8 mouse cellular contexts compared by ENCODE assay signal in the genomic region with DNA sequence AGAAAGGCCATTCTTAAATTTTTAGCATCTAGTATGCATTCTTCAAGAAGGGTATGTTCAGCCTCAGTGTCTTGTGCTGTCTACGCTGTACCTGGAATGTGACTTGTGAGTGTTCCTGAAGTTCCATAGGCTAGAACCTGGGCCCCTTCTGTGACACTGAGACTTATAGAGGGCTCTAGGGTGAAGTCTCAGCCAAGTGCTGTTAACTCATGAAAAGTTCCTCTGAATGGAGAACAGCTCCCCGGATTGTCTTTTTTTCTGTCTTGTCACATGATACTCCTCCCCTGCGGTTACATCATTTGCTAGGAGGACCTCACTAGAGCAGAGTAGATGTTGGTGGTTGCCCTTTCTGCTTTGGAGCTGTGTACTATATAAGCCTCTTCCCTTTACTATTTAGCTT. TPM values are rescaled to one million over a fixed set of nuclear protein-coding genes. Genes with fewer than 3 reads are reported as not detected.
DNase-seq lines count a peak whose midpoint lies in the region; ATAC-seq and TF ChIP-seq lines count a peak whose summit lies in the region.

No protein-coding gene starts in this region.

- no peak overlapping the region for H3K27ac ChIP-seq in midbrain, embryonic 13.5 days
- H3K27ac ChIP-seq in midbrain, postnatal 0 days (ENCODE audit: low read depth, low read length), result no peak overlapping the region
- peak overlapping the region in 1 of 2 experiments; percentile 64; a peak in 2 of 4 replicates for H3K27ac ChIP-seq in heart, embryonic 14.5 days (replicated peaks in 1 of 2; ENCODE audit: control insufficient read depth in 1 of 2, insufficient read depth in 1 of 2, low read depth in 2 of 2, low read length in 2 of 2)

- no peaks in the 10 kb centered on the region for H3K9me3 ChIP-seq in midbrain, embryonic 13.5 days
- H3K9me3 ChIP-seq in midbrain, postnatal 0 days (ENCODE audit: low read length), result no peaks in the 10 kb centered on the region
- H3K9me3 ChIP-seq in heart, embryonic 14.5 days (ENCODE audit: control insufficient read depth, low read length), result no peaks in the 10 kb centered on the region

- ATAC-seq in midbrain, embryonic 13.5 days, result peak; percentile 54; the same call in 1 of the 2 replicates
- no peak for ATAC-seq in midbrain, postnatal 0 days (ENCODE audit: low FRiP score)
- no peak for ATAC-seq in heart, embryonic 14.5 days (ENCODE audit: insufficient number of reproducible peaks, insufficient read depth, low FRiP score, low read depth)

- H3K4me2 ChIP-seq in midbrain, embryonic 13.5 days (replicated peaks), result 0 out of 2 replicates have a peak overlapping the region, but pooled peaks have one; percentile 22
- H3K4me2 ChIP-seq in midbrain, postnatal 0 days (ENCODE audit: low read depth, low read length, poor library complexity, severe bottlenecking), result no peak overlapping the region
- H3K4me2 ChIP-seq in heart, embryonic 14.5 days (ENCODE audit: low read length), result peak overlapping the region; percentile 37

- DNase-seq in heart, adult 11 months, result peak; percentile 95
- DNase-seq in heart, postnatal 36 days, result no peak
- no peak for DNase-seq in midbrain, postnatal 0 days (ENCODE audit: low spot score)
- peak; percentile 76 for DNase-seq in splenic B cell, adult 2 months (ENCODE audit: low read depth, low spot score)
- DNase-seq in layer of hippocampus, adult 11-12 months (ENCODE audit: low spot score), result no peak
- no peak for DNase-seq in adrenal gland, postnatal 4 days (ENCODE audit: low spot score in 2 of 2)

- no peaks in the 10 kb centered on the region for H3K36me3 ChIP-seq in midbrain, embryonic 13.5 days
- H3K36me3 ChIP-seq in midbrain, postnatal 0 days (ENCODE audit: insufficient read depth, low read length), result no peaks in the 10 kb centered on the region
- H3K36me3 ChIP-seq in heart, embryonic 14.5 days (ENCODE audit: control insufficient read depth, insufficient read depth, low read length), result no peaks in the 10 kb centered on the region
- no peaks in the 10 kb centered on the region for H3K36me3 ChIP-seq in splenic B cell, adult 2 months (ENCODE audit: control insufficient read depth, insufficient read depth, low read length, poor library complexity, severe bottlenecking)

- no peak overlapping the region for H3K9ac ChIP-seq in midbrain, embryonic 13.5 days (replicated peaks)
- H3K9ac ChIP-seq in midbrain, postnatal 0 days (replicated peaks; ENCODE audit: low read length, poor library complexity, severe bottlenecking), result no peak overlapping the region
- no peak overlapping the region for H3K9ac ChIP-seq in heart, embryonic 14.5 days (ENCODE audit: low read length)

- H3K4me3 ChIP-seq in midbrain, embryonic 13.5 days (replicated peaks), result no peak overlapping the region
- no peak overlapping the region for H3K4me3 ChIP-seq in midbrain, postnatal 0 days (ENCODE audit: low read depth, low read length)
- no peak overlapping the region for H3K4me3 ChIP-seq in heart, embryonic 14.5 days (ENCODE audit: control insufficient read depth in 1 of 2, insufficient read depth in 1 of 2, low read depth in 1 of 2, low read length in 2 of 2)

- no peak for TF ChIP-seq CTCF in midbrain, postnatal 0 days (IDR thresholded peaks at IDR 0.05)

- H3K4me1 ChIP-seq in midbrain, embryonic 13.5 days (replicated peaks), result peaks cover 29% of the 10 kb centered on the region
- H3K4me1 ChIP-seq in midbrain, postnatal 0 days (ENCODE audit: insufficient read depth, low read length), result peaks cover 11% of the 10 kb centered on the region; the same call in 1 of the 2 replicates
- H3K4me1 ChIP-seq in heart, embryonic 14.5 days (ENCODE audit: control insufficient read depth in 2 of 2, insufficient read depth in 2 of 2, low read length in 2 of 2), result peaks cover 18 to 36% of the 10 kb centered on the region in 2 experiments

- intact Hi-C loops in heart, postnatal 36 days (cut with DNase I), result loop anchor here (1.0 to 10.0 kb wide), 2 partner anchors 18 to 258 kb away; no protein-coding TSS in a partner anchor

- WGBS in midbrain, embryonic 13.5 days, result 5% methylated on average over 3 of the region's 3 CpGs
- 13% methylated on average over 3 of the region's 3 CpGs for WGBS in midbrain, postnatal 0 days
- 11% methylated on average over 3 of the region's 3 CpGs for WGBS in heart, embryonic 14.5 days

- peaks cover 89% of the 10 kb centered on the region for H3K27me3 ChIP-seq in midbrain, embryonic 13.5 days
- peaks cover 22% of the 10 kb centered on the region for H3K27me3 ChIP-seq in midbrain, postnatal 0 days (ENCODE audit: insufficient read depth, low read length)
- H3K27me3 ChIP-seq in heart, embryonic 14.5 days (ENCODE audit: control insufficient read depth, insufficient read depth, low read length), result no peaks in the 10 kb centered on the region
- no peaks in the 10 kb centered on the region for H3K27me3 ChIP-seq in splenic B cell, adult 2 months (ENCODE audit: control insufficient read depth, insufficient read depth, low read length, poor library complexity, severe bottlenecking)

RNA-seq across cellular contexts. Expression of gene Ets1, which starts 40.5 kb away (rescaled TPM):
- total RNA-seq in heart, postnatal 36 days (2021), result 10 to 100 TPM; 53.5 to 65.4 TPM
- polyA plus RNA-seq in midbrain, embryonic 13.5 days (2015; fragmentation: Nextera tagmentation; extraction: Ambion mirVana), result 18.3 and 18.9 TPM in 2 replicates
- 10.8 and 16.0 TPM in 2 replicates for total RNA-seq in midbrain, postnatal 0 days (2014; rRNA removed)
- polyA plus RNA-seq in midbrain, postnatal 0 days (2015; fragmentation: Nextera tagmentation; extraction: Ambion mirVana), result 8.4 and 8.9 TPM in 2 replicates
- 44.1 and 47.0 TPM in 2 replicates for polyA plus RNA-seq in heart, embryonic 14.5 days (2014; fragmentation: Nextera tagmentation; extraction: Ambion mirVana)
- 10 to 100 TPM; 58.6 to 60.8 TPM for total RNA-seq in adrenal gland, postnatal 4 days (2021)

Comparison
In these comparisons a context has a peak if more than half of its experiments do, and no peak if none do; other contexts are left out.
1. DNase-seq: peak in heart, adult 11 months (single experiment) and splenic B cell, adult 2 months (single experiment); none in heart, postnatal 36 days (0 of 2), midbrain, postnatal 0 days (single experiment), layer of hippocampus, adult 11-12 months (single experiment) and adrenal gland, postnatal 4 days (0 of 2).